Mouse (Mus musculus) heart, embryonic 11.5 days (tissue): ENCODE data around the gene Clec4a4. TPM values are rescaled to one million over a fixed set of nuclear protein-coding genes. Genes with fewer than 3 reads are reported as not detected.

ENCODE experiments used
- polyA plus RNA-seq: library from polyadenylated mRNA; unstranded; fragments of >200 nt; fragmentation: Nextera tagmentation; extraction: Ambion mirVana; gene quantifications from 2 replicates; pipeline ENCODE4 v1.2.1, GENCODE M21; 2014

Gene Clec4a4
- polyA plus RNA-seq, 1 experiment from 2014 or later: not detected

Other genes starting within 250 kb of the Clec4a4 start
- gene Slc2a3, start 188.7 kb upstream of the Clec4a4 start, polyA plus RNA-seq: 27.5 and 33.2 TPM in 2 replicates
- 4.9 and 5.9 TPM in 2 replicates for gene Foxj2, start 170.5 kb upstream of the Clec4a4 start, polyA plus RNA-seq
- gene C3ar1, start 134.2 kb upstream of the Clec4a4 start, polyA plus RNA-seq: 1.4 and 1.5 TPM in 2 replicates
- 64.4 and 67.8 TPM in 2 replicates for gene Necap1, start 115.9 kb upstream of the Clec4a4 start, polyA plus RNA-seq
- 0.14 and 0.43 TPM in 2 replicates for gene Clec4a1, start 68.5 kb upstream of the Clec4a4 start, polyA plus RNA-seq
- gene Clec4a3, start 37.9 kb upstream of the Clec4a4 start, polyA plus RNA-seq: 0.17 TPM in 1 of 2 replicates, not detected in the other
- not detected in 2 replicates for gene Clec4b1, start 59.6 kb downstream of the Clec4a4 start, polyA plus RNA-seq
- 0.54 and 0.64 TPM in 2 replicates for gene Clec4a2, start 116.1 kb downstream of the Clec4a4 start, polyA plus RNA-seq
- not detected in 2 replicates for gene Clec4b2, start 182.5 kb downstream of the Clec4a4 start, polyA plus RNA-seq
- gene Clec4n, start 239.5 kb downstream of the Clec4a4 start, polyA plus RNA-seq: 0.34 TPM in 1 of 2 replicates, not detected in the other